ENCODE assay signal across 8 mouse cellular contexts in the genomic region with DNA sequence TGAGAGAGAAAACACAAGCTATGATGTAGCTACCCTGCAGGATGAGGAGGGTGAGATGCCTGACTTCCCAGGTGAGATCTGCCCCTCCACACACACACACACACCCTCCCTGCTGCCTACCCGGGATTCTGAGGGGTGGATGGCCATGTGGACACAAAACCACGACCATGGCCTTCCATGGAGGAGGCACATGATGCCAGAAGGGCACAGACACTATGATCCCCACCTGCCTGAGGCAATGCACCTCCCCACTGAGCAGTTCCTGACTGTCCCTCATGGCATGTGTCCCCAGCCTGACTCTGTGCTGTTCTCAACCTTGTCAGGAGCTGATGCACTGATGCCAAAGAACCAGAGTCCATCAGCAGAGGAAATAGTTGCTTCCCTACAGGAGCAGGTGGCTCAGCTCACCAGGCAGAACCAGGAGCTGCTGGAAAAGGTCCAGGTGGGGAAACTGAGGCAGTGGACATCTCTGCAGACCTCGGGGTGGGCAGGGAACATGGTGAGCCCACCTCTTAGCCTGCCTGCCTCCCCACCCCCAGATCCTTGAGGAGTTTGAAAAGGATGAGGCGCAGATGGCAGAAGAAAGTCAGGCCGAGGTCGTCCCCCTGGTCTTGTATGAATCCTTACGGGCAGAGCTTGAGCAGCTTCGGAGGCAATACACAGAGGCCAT. TPM values are rescaled to one million over a fixed set of nuclear protein-coding genes. Genes with fewer than 3 reads are reported as not detected.
A peak's percentile ranks its signal among the peaks of the same experiment; 100 is the strongest.
DNase-seq lines count a peak whose midpoint lies in the region; ATAC-seq lines count a peak whose summit lies in the region.

No protein-coding gene starts in this region.

- H3K4me3 ChIP-seq in neural tube, embryonic 11.5 days (ENCODE audit: low read depth, low read length) = no peak overlapping the region
- peak overlapping the region; percentile 79 for H3K4me3 ChIP-seq in hindbrain, embryonic 14.5 days (replicated peaks; ENCODE audit: low read length)
- peak overlapping the region; percentile 75; the same call in 1 of the 2 replicates for H3K4me3 ChIP-seq in midbrain, embryonic 16.5 days (ENCODE audit: low read depth, low read length)

- H3K36me3 ChIP-seq in neural tube, embryonic 11.5 days (ENCODE audit: control insufficient read depth, insufficient read depth, low read length) = no peaks in the 10 kb centered on the region
- H3K36me3 ChIP-seq in hindbrain, embryonic 14.5 days (replicated peaks; ENCODE audit: control insufficient read depth, insufficient read depth) = no peaks in the 10 kb centered on the region
- no peaks in the 10 kb centered on the region for H3K36me3 ChIP-seq in midbrain, embryonic 16.5 days (ENCODE audit: control insufficient read depth, insufficient read depth, low read length)

- H3K27me3 ChIP-seq in neural tube, embryonic 11.5 days (ENCODE audit: control insufficient read depth, insufficient read depth, low read length) = no peaks in the 10 kb centered on the region
- H3K27me3 ChIP-seq in hindbrain, embryonic 14.5 days (ENCODE audit: control insufficient read depth, insufficient read depth, low read length) = no peaks in the 10 kb centered on the region
- H3K27me3 ChIP-seq in midbrain, embryonic 16.5 days (ENCODE audit: control insufficient read depth, insufficient read depth, low read depth, low read length) = no peaks in the 10 kb centered on the region

- peaks cover 9% of the 10 kb centered on the region; the same call in 1 of the 2 replicates for H3K4me1 ChIP-seq in neural tube, embryonic 11.5 days (ENCODE audit: control insufficient read depth, insufficient read depth, low read length)
- H3K4me1 ChIP-seq in hindbrain, embryonic 14.5 days (replicated peaks; ENCODE audit: control insufficient read depth, insufficient read depth, low read length) = peaks cover 25% of the 10 kb centered on the region
- H3K4me1 ChIP-seq in midbrain, embryonic 16.5 days (ENCODE audit: control insufficient read depth, insufficient read depth, low read length) = peaks cover 26% of the 10 kb centered on the region

- ATAC-seq in neural tube, embryonic 11.5 days (ENCODE audit: insufficient read depth, low FRiP score, low TSS enrichment) = no peak
- no peak for ATAC-seq in hindbrain, embryonic 14.5 days (ENCODE audit: low FRiP score)
- no peak for ATAC-seq in midbrain, embryonic 16.5 days
- ATAC-seq in monocyte, adult 5-6 weeks (replicated peaks; ENCODE audit: insufficient number of reproducible peaks, low FRiP score, low TSS enrichment, poor library complexity, severe bottlenecking) = no peak
- no peak for ATAC-seq in erythroid progenitor cell, adult 5-6 weeks (replicated peaks; ENCODE audit: low FRiP score, poor library complexity, severe bottlenecking)

- peak overlapping the region; percentile 11; the same call in 1 of the 2 replicates for H3K9ac ChIP-seq in neural tube, embryonic 11.5 days (ENCODE audit: low read length)
- H3K9ac ChIP-seq in hindbrain, embryonic 14.5 days = peak overlapping the region; percentile 97
- H3K9ac ChIP-seq in midbrain, embryonic 16.5 days (ENCODE audit: low read depth, low read length) = peak overlapping the region; percentile 86

- H3K4me2 ChIP-seq in neural tube, embryonic 11.5 days (ENCODE audit: low read depth) = no peak overlapping the region
- H3K4me2 ChIP-seq in hindbrain, embryonic 14.5 days (replicated peaks) = peak overlapping the region; percentile 98
- peak overlapping the region; percentile 78 for H3K4me2 ChIP-seq in midbrain, embryonic 16.5 days (ENCODE audit: low read length)

- H3K27ac ChIP-seq in neural tube, embryonic 11.5 days (ENCODE audit: low read depth, low read length) = no peak overlapping the region
- H3K27ac ChIP-seq in hindbrain, embryonic 14.5 days = no peak overlapping the region
- no peak overlapping the region for H3K27ac ChIP-seq in midbrain, embryonic 16.5 days (ENCODE audit: low read length)

- DNase-seq in cerebellum, adult 11-12 months = peak; percentile 76
- no peak for DNase-seq in cerebellum, postnatal 4 days (ENCODE audit: low spot score in 2 of 2)
- no peak for DNase-seq in neural tube, embryonic 11.5 days (ENCODE audit: low spot score)
- DNase-seq in neural tube, embryonic 10.5 days (ENCODE audit: extremely low spot score, low spot score) = no peak
- DNase-seq in hindbrain, embryonic 14.5 days (ENCODE audit: low spot score) = no peak

- H3K9me3 ChIP-seq in neural tube, embryonic 11.5 days (ENCODE audit: control insufficient read depth, low read length) = no peaks in the 10 kb centered on the region
- H3K9me3 ChIP-seq in hindbrain, embryonic 14.5 days (ENCODE audit: control insufficient read depth, low read length) = no peaks in the 10 kb centered on the region
- no peaks in the 10 kb centered on the region for H3K9me3 ChIP-seq in midbrain, embryonic 16.5 days (replicated peaks; ENCODE audit: control insufficient read depth, low read length, poor library complexity, severe bottlenecking)

- 79% methylated on average over 8 of the region's 8 CpGs for WGBS in neural tube, embryonic 11.5 days
- WGBS in hindbrain, embryonic 14.5 days = 79% methylated on average over 8 of the region's 8 CpGs
- 77% methylated on average over 8 of the region's 8 CpGs for WGBS in midbrain, embryonic 16.5 days

RNA-seq across cellular contexts. Expression of a gene that starts 6.7 kb away (rescaled TPM):
- polyA plus RNA-seq in neural tube, embryonic 11.5 days (2014; fragmentation: Nextera tagmentation; extraction: Ambion mirVana) = 6.5 and 6.7 TPM in 2 replicates
- 6.5 and 6.9 TPM in 2 replicates for polyA plus RNA-seq in hindbrain, embryonic 14.5 days (2014; fragmentation: Nextera tagmentation; extraction: Ambion mirVana)
- 6.8 and 7.0 TPM in 2 replicates for polyA plus RNA-seq in midbrain, embryonic 16.5 days (2015; fragmentation: Nextera tagmentation; extraction: Ambion mirVana)
- 1.8 to 5.2 TPM (median 4.2 TPM) in 3 replicates for total RNA-seq in monocyte, adult 5-6 weeks (2017)
- not detected in 2 replicates for total RNA-seq in erythroid progenitor cell, adult 5-6 weeks (2015; ENCODE audit: low replicate concordance)
- 3.0 TPM in 1 of 2 replicates, not detected in the other for total RNA-seq in erythroid progenitor cell, adult 5-6 weeks (2017; ENCODE audit: low replicate concordance)

RNA-seq across cellular contexts. Expression of a gene that starts 13.8 kb away (rescaled TPM):
- polyA plus RNA-seq in neural tube, embryonic 11.5 days (2014; fragmentation: Nextera tagmentation; extraction: Ambion mirVana) = 4.0 and 4.6 TPM in 2 replicates
- polyA plus RNA-seq in hindbrain, embryonic 14.5 days (2014; fragmentation: Nextera tagmentation; extraction: Ambion mirVana) = 11.8 and 12.6 TPM in 2 replicates
- 18.4 and 18.6 TPM in 2 replicates for polyA plus RNA-seq in midbrain, embryonic 16.5 days (2015; fragmentation: Nextera tagmentation; extraction: Ambion mirVana)
- total RNA-seq in monocyte, adult 5-6 weeks (2017) = 0.38 to 3.9 TPM (median 1.1 TPM) in 3 replicates
- not detected in 2 replicates for total RNA-seq in erythroid progenitor cell, adult 5-6 weeks (2015; ENCODE audit: low replicate concordance)
- not detected in 2 replicates for total RNA-seq in erythroid progenitor cell, adult 5-6 weeks (2017; ENCODE audit: low replicate concordance)

RNA-seq across cellular contexts. Expression of a gene that starts 14.5 kb away (rescaled TPM):
- 45.7 and 46.6 TPM in 2 replicates for polyA plus RNA-seq in neural tube, embryonic 11.5 days (2014; fragmentation: Nextera tagmentation; extraction: Ambion mirVana)
- polyA plus RNA-seq in hindbrain, embryonic 14.5 days (2014; fragmentation: Nextera tagmentation; extraction: Ambion mirVana) = 39.9 and 42.1 TPM in 2 replicates
- polyA plus RNA-seq in midbrain, embryonic 16.5 days (2015; fragmentation: Nextera tagmentation; extraction: Ambion mirVana) = 51.3 and 52.3 TPM in 2 replicates
- total RNA-seq in monocyte, adult 5-6 weeks (2017) = 4.8 to 5.8 TPM (median 5.0 TPM) in 3 replicates
- 5.4 and 7.2 TPM in 2 replicates for total RNA-seq in erythroid progenitor cell, adult 5-6 weeks (2015; ENCODE audit: low replicate concordance)
- total RNA-seq in erythroid progenitor cell, adult 5-6 weeks (2017; ENCODE audit: low replicate concordance) = 0.23 and 1.3 TPM in 2 replicates

RNA-seq across cellular contexts. Expression of a gene that starts 36.0 kb away (rescaled TPM):
- 0.43 and 0.80 TPM in 2 replicates for polyA plus RNA-seq in neural tube, embryonic 11.5 days (2014; fragmentation: Nextera tagmentation; extraction: Ambion mirVana)
- 0.90 and 1.1 TPM in 2 replicates for polyA plus RNA-seq in hindbrain, embryonic 14.5 days (2014; fragmentation: Nextera tagmentation; extraction: Ambion mirVana)
- 1.9 and 2.0 TPM in 2 replicates for polyA plus RNA-seq in midbrain, embryonic 16.5 days (2015; fragmentation: Nextera tagmentation; extraction: Ambion mirVana)
- 0.75 to 2.4 TPM (median 1.8 TPM) in 3 replicates for total RNA-seq in monocyte, adult 5-6 weeks (2017)
- 2.2 TPM in 1 of 2 replicates, not detected in the other for total RNA-seq in erythroid progenitor cell, adult 5-6 weeks (2015; ENCODE audit: low replicate concordance)
- 1.7 and 2.4 TPM in 2 replicates for total RNA-seq in erythroid progenitor cell, adult 5-6 weeks (2017; ENCODE audit: low replicate concordance)

RNA-seq across cellular contexts. Expression of a gene that starts 41.2 kb away (rescaled TPM):
- 6.4 and 7.0 TPM in 2 replicates for polyA plus RNA-seq in neural tube, embryonic 11.5 days (2014; fragmentation: Nextera tagmentation; extraction: Ambion mirVana)
- 4.2 and 4.8 TPM in 2 replicates for polyA plus RNA-seq in hindbrain, embryonic 14.5 days (2014; fragmentation: Nextera tagmentation; extraction: Ambion mirVana)
- polyA plus RNA-seq in midbrain, embryonic 16.5 days (2015; fragmentation: Nextera tagmentation; extraction: Ambion mirVana) = 4.3 and 5.2 TPM in 2 replicates
- not detected in 3 replicates for total RNA-seq in monocyte, adult 5-6 weeks (2017)
- total RNA-seq in erythroid progenitor cell, adult 5-6 weeks (2015; ENCODE audit: low replicate concordance) = not detected in 2 replicates
- total RNA-seq in erythroid progenitor cell, adult 5-6 weeks (2017; ENCODE audit: low replicate concordance) = 4.1 TPM in 1 of 2 replicates, not detected in the other

Comparison
In these comparisons a context has a peak if more than half of its experiments do, and no peak if none do; other contexts are left out.
1. H3K9ac ChIP-seq: peak in every context shown above with its lines; median percentile 97 in hindbrain, embryonic 14.5 days; 86 in midbrain, embryonic 16.5 days; 11 in neural tube, embryonic 11.5 days.